Mouse (Mus musculus) cortical plate, adult 2 months (tissue): Measurements from ENCODE around the gene Tiam2.

Experiments
- CTCF ChIP-seq: fragments of 200-500 bp; IDR thresholded peaks from 2 replicates; pipeline ENCODE4 v1.5.1; 2011; ENCODE audit warnings: mild to moderate bottlenecking, control low read depth, low read length; ENCODE audit not compliant: insufficient read depth; ENCODE audit errors: extremely low read depth
- POLR2A ChIP-seq: fragments of 200-500 bp; IDR thresholded peaks from 2 replicates; pipeline ENCODE4 v1.6.1; 2011; ENCODE audit warnings: mild to moderate bottlenecking, low read length, control low read depth; ENCODE audit not compliant: insufficient read depth; ENCODE audit errors: extremely low read depth

DNA sequence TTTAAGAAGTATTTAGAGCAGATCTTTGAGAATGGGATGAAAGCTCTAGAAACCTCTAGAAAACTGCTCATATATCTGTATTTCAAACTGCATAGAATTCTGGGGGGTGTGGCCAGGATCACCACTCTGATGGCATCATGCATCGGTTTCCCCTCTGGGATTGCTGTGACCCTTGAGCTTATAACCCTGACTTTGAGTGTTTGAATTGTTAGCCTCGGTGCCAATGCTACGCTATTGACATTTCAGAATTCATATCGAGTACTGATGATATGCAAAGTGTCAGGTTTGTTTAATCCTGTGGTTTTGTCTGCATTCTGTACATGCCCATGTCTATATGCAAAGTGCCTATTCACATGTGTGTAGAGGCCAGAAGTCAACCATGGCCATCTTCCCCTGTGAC, 160.8 kb downstream of the Tiam2 start:
- TF ChIP-seq POLR2A, result no peak
- TF ChIP-seq CTCF, result no peak
